Mouse (Mus musculus) neural tube, embryonic 14.5 days (tissue): ENCODE data around the gene Tmem30a. TPM values are rescaled to one million over a fixed set of nuclear protein-coding genes. Genes with fewer than 3 reads are reported as not detected.

ENCODE experiments used
- ATAC-seq: fragments of 200-750 bp; cut with Nextera tagmentation; 2 replicates; pipeline ENCODE4 v1.8.0; 2017; ENCODE audit warnings: low read depth, mild to moderate bottlenecking, moderate TSS enrichment, moderate library complexity
- H3K27ac ChIP-seq: fragments of 300-500 bp; sonication (generic); 2 replicates; pipeline ENCODE4 v1.5.1; 2014; ENCODE audit warnings: low read depth, mild to moderate bottlenecking, control low read depth, low read length, moderate library complexity, mixed read lengths
- H3K27me3 ChIP-seq: fragments of 300-500 bp; sonication (generic); 2 replicates; pipeline ENCODE4 v1.6.1; 2014; ENCODE audit warnings: low read length; ENCODE audit not compliant: control insufficient read depth, insufficient read depth
- H3K36me3 ChIP-seq: fragments of 300-500 bp; sonication (generic); 2 replicates; pipeline ENCODE4 v1.6.1; 2014; ENCODE audit warnings: low read length, mixed read lengths; ENCODE audit not compliant: control insufficient read depth, insufficient read depth
- H3K4me1 ChIP-seq: fragments of 300-500 bp; sonication (generic); 2 replicates; pipeline ENCODE4 v1.6.1; 2014; ENCODE audit warnings: low read length; ENCODE audit not compliant: control insufficient read depth, insufficient read depth
- H3K4me2 ChIP-seq: fragments of 300-500 bp; sonication (generic); 2 replicates; pipeline ENCODE4 v1.6.1; 2014; ENCODE audit warnings: mild to moderate bottlenecking, low read depth, low read length, control low read depth
- H3K4me3 ChIP-seq: fragments of 300-500 bp; sonication (generic); 2 replicates; pipeline ENCODE4 v1.5.1; 2014; ENCODE audit warnings: low read depth, low read length, control low read depth, mixed read lengths
- H3K9ac ChIP-seq: fragments of 300-500 bp; sonication (generic); replicated peaks from 2 replicates; pipeline ENCODE4 v1.6.1; 2014; ENCODE audit warnings: low read depth, mild to moderate bottlenecking, control low read depth, low read length, mixed read lengths
- H3K9me3 ChIP-seq: fragments of 300-500 bp; sonication (generic); 2 replicates; pipeline ENCODE4 v1.6.1; 2016; ENCODE audit warnings: low read length; ENCODE audit not compliant: control insufficient read depth
- WGBS: fragments of 180-500 bp; shearing (Covaris S2); extraction: QIAGEN DNeasy Blood & Tissue Kit; methylation state at CpG from one replicate; pipeline ENCODE4 v1.1.7; 2014; 5-methylcytosine and 5-hydroxymethylcytosine counted together
- polyA plus RNA-seq: library from polyadenylated mRNA; unstranded; fragments of >200 nt; fragmentation: Nextera tagmentation; extraction: Ambion mirVana; gene quantifications from 2 replicates; pipeline ENCODE4 v1.2.1, GENCODE M21; 2014

Gene Tmem30a
- polyA plus RNA-seq: 124 and 137 TPM in 2 replicates

DNA sequence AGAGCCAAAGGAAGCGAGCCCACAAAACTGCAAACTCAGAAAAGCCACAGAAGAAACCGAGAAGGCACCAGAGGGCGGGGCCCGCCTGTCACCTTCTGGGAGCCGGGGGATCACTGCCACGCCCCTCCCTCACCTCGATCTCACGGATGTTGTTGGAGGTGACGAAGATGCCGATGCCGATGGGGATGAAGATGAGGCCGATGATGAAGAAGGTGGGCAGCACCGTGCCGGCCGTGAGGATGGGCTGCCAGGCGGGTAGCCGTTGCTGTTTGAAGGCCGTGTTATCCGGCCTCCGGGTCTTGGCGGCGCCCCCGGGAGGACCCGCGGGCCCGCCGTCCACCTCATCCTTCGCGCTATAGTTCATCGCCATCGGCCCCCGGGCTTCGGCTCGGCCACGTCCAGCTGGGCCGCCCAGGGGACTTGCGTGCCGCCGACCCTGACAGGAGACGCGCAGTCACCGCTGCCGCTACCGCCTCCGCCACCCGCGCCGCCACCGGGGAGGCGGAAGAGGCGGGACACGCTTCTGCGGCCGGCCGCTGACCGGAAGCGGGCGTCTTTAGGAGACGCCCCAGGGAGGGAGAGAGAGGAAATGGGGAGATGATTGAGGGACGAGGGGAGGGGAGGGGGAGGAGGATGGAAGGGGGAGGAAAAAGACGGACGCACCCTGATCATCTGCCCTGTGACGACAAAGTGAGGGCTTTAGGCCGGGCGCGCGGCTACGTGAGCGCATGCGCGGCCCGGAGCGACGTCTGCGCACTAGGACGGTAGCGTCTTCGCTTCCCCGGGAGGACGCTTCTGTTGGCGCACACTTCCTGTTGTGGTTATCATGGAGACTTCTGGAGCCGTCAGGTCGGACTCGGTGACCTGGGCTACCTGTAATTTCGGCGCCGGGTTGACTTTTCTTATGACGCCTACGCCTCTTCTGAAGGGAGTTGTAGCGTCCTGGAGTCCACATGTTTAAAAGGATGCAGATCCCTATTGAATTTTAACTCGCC is at the start of gene Tmem30a:
Gene Tmem30a (minus strand): TSS at position 667 of the 995 bp plus-strand sequence.
- Histone ChIP-seq H3K4me1 (peaks cover 13% of the 10 kb centered on the region; the same call in 1 of the 2 replicates), H3K9me3 (no peaks in the 10 kb centered on the region), H3K27me3 (no peaks in the 10 kb centered on the region), H3K9ac (peak within 1 kb of the TSS; percentile 93), H3K36me3 (no peaks in the 10 kb centered on the region), H3K4me2 (peak within 1 kb of the TSS; percentile 76), H3K4me3 (peak within 1 kb of the TSS; percentile 95), H3K27ac (peak within 1 kb of the TSS; percentile 90)
- under 1% methylated on average over 91 of the region's 91 CpGs for WGBS
- ATAC-seq: peak; percentile 99

DNA sequence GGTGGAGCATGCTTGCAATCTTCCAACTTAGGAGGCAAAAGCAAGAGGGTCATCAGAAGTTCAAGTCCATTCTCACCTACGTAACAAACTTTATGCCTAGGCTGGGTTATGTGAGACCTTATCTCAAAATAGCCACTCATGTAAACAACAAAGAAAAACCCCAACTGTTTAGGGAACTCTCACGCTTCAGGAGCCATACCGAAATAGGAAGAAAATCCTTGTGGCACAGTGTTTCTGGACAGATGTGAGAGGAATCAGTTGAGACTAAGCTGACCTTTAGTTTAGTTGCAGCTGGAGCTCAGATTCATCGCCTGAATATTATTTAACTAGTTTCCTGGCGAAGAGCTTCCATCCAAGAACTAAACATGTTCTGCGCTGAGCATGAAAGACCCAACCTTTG is 49.3 kb upstream of the Tmem30a start:
- WGBS: 92% methylated on average over 6 of the region's 6 CpGs
- no peaks in the 10 kb centered on the region for H3K27me3 ChIP-seq
- no peak overlapping the region for H3K9ac ChIP-seq
- no peak overlapping the region for H3K4me3 ChIP-seq
- H3K9me3 ChIP-seq: no peaks in the 10 kb centered on the region
- no peaks in the 10 kb centered on the region for H3K4me1 ChIP-seq
- ATAC-seq: no peak
- no peak overlapping the region for H3K4me2 ChIP-seq
- H3K27ac ChIP-seq: no peak overlapping the region
- no peaks in the 10 kb centered on the region for H3K36me3 ChIP-seq

DNA sequence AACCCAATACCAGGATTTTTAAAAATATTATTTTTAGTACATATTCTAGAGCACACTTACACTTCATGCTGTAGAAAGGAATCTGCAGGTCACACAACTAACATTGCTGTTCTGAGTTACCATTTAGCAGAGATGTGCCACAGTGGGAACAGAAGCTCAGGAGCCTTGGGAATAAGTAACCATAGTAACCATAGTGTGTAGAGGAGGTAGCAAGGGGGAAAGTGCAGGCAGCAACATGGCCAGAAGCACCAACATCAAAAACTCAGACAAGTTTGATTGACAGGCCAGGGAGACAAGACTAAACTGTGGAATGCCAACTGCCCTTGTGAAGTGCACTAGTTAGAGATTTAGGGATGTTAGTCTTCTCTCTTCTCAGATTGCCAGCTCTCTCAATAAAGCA is 48.7 kb upstream of the Tmem30a start:
- H3K36me3 ChIP-seq: no peaks in the 10 kb centered on the region
- H3K4me2 ChIP-seq: no peak overlapping the region
- no peaks in the 10 kb centered on the region for H3K4me1 ChIP-seq
- H3K4me3 ChIP-seq: no peak overlapping the region
- H3K27ac ChIP-seq: no peak overlapping the region
- no peaks in the 10 kb centered on the region for H3K9me3 ChIP-seq
- no peaks in the 10 kb centered on the region for H3K27me3 ChIP-seq
- H3K9ac ChIP-seq: no peak overlapping the region
- ATAC-seq: no peak

DNA sequence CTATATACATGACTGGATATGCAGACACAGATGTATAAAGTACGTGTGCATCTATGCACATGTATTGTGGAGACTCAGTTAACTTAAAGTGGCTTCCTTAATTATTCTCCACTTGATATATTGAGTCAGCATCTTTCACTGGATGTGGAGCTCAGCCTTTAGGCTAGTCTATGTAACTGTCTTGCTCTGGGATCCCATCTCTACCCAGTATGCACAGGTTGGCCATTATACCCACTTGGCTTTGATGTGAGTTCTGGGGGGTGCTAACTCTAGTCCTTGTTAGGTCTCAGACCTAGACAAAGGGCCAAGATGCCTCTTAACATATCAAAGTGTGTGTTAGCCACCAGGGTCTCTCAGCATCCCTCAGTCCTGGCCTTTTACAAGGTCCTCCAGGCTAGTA is 38.0 kb upstream of the Tmem30a start:
- peak; percentile 31; the same call in 1 of the 2 replicates for ATAC-seq
- Histone ChIP-seq H3K9ac (no peak overlapping the region), H3K4me3 (no peak overlapping the region), H3K36me3 (no peaks in the 10 kb centered on the region), H3K27ac (no peak overlapping the region), H3K4me2 (no peak overlapping the region), H3K4me1 (no peaks in the 10 kb centered on the region), H3K27me3 (no peaks in the 10 kb centered on the region), H3K9me3 (no peaks in the 10 kb centered on the region)
- WGBS: 88% methylated on average over 1 of the region's 1 CpGs

DNA sequence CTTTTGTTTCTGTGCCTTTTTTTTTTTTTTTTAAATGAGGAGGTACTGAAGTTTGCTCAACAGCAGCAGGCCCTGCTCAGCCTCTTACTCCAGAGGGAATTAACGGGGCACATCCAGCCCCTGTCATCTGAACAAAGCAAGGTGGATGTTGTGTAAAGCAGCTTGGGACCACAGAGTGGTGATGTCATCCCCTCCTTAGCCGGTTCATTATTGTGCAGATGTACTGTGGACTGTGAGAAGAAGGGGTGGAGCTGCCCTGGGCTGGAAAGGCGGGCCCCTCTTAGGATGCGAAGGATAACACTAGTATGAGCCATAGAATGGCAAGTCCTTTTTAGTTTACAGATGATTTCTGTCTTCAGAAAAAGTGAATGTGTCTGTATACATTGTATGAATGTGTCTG is 37.6 kb upstream of the Tmem30a start:
- H3K9me3 ChIP-seq: no peaks in the 10 kb centered on the region
- peak; percentile 79; the same call in 1 of the 2 replicates for ATAC-seq
- no peak overlapping the region for H3K9ac ChIP-seq
- H3K27ac ChIP-seq: no peak overlapping the region
- H3K4me1 ChIP-seq: no peaks in the 10 kb centered on the region
- WGBS: 12% methylated on average over 4 of the region's 4 CpGs
- H3K36me3 ChIP-seq: no peaks in the 10 kb centered on the region
- H3K4me2 ChIP-seq: no peak overlapping the region
- H3K27me3 ChIP-seq: no peaks in the 10 kb centered on the region
- H3K4me3 ChIP-seq: no peak overlapping the region

DNA sequence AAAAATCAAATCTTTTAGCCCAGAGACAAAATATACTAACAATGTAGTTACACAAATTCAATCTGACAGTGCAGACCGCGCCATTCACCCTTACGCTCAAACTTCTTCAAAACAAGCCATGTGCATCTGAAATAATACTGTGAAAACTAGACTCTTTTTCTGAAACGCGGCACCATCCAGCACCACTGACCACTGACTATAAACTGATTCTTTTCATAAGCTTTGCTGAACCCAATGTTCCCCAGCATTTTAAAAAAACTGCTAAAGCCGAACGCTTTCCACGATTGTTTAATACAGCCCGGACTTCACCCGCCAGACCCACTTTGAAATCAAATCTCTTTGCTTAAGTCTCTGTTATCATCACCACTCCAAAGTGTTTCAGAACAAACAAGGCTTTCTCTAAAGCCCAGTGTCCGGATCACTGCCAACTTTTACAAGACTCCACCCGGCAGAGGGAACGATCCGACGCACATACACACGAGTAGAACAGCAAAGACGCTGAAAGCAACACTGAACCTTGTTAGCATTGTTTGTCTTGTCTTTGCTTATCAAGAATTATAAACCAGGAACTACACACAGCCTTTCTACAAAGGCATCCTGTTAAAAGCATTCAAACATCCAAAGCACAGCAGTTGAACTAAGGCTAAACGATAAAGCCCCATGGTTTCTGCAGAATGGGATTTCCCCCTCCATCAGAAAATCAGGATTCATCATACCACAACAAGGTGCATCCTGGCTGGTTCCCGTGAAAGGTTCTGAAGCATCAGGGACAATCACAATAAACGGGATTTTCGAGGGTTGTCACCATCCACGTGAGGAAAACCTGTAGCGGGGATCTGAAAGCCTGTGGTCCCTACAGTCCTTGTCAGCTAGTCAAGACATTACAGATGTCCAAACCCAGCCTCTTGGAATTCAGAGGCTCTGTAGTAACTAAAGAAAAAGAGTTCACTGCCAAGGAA is 36.8 kb upstream of the Tmem30a start:
- 58% methylated on average over 23 of the region's 23 CpGs for WGBS

DNA sequence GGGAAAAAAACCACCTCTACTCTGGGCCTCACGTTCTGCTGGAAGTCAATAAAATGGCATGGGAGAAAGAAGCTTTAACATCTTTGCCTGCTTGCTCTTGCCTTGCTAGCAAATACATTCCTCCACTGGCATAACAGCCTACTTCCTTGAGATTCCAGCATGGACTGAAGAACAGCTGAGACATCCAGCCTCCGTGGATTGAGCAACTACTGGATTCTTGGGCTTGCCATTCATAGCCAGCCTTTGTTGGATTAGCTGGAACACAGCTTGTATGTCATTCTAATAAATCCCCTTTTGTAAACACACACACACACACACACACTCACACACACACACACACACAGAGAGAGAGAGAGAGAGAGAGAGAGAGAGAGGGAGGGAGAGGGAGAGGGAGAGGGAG is 33.8 kb upstream of the Tmem30a start:
- H3K4me2 ChIP-seq: no peak overlapping the region
- no peak overlapping the region for H3K9ac ChIP-seq
- WGBS: 44% methylated on average over 2 of the region's 2 CpGs
- no peak for ATAC-seq
- H3K27me3 ChIP-seq: no peaks in the 10 kb centered on the region
- H3K27ac ChIP-seq: no peak overlapping the region
- no peak overlapping the region for H3K4me3 ChIP-seq
- no peaks in the 10 kb centered on the region for H3K9me3 ChIP-seq
- H3K36me3 ChIP-seq: no peaks in the 10 kb centered on the region
- no peaks in the 10 kb centered on the region for H3K4me1 ChIP-seq

More for the DNA sequence above, 36.8 kb upstream of the Tmem30a start:
- H3K27me3 ChIP-seq: no peaks in the 10 kb centered on the region
- no peaks in the 10 kb centered on the region for H3K36me3 ChIP-seq
- no peak overlapping the region for H3K9ac ChIP-seq
- H3K27ac ChIP-seq: no peak overlapping the region
- peak overlapping the region; percentile 33; the same call in 1 of the 2 replicates for H3K4me2 ChIP-seq
- no peaks in the 10 kb centered on the region for H3K9me3 ChIP-seq
- no peaks in the 10 kb centered on the region for H3K4me1 ChIP-seq
- no peak overlapping the region for H3K4me3 ChIP-seq
- ATAC-seq: no peak

DNA sequence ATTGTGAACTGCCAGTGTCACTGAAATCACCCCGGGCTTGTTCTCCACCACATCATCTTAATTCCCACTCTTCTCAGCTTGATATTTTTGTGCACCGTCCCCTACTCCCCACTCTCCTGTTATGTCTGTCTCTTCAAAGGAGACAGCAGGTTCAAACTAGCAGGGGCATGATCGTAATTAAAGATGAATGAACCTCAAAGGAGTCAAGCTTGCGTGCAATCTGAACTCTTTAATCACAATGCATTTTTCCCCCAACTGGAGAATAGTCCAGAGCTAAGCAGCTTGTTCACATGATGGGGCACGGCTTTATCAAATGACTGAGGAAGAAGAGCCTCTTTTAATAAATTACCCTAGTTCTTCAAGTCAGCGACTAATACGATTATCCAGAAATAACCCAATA is 32.2 kb upstream of the Tmem30a start:
- ATAC-seq: no peak
- Histone ChIP-seq H3K27me3 (no peaks in the 10 kb centered on the region), H3K27ac (no peak overlapping the region), H3K9ac (no peak overlapping the region), H3K4me2 (no peak overlapping the region), H3K9me3 (no peaks in the 10 kb centered on the region), H3K4me3 (no peak overlapping the region), H3K4me1 (no peaks in the 10 kb centered on the region), H3K36me3 (no peaks in the 10 kb centered on the region)
- 35% methylated on average over 7 of the region's 7 CpGs for WGBS
